ENCODE assay signal across 24 mouse cellular contexts in the genomic region with DNA sequence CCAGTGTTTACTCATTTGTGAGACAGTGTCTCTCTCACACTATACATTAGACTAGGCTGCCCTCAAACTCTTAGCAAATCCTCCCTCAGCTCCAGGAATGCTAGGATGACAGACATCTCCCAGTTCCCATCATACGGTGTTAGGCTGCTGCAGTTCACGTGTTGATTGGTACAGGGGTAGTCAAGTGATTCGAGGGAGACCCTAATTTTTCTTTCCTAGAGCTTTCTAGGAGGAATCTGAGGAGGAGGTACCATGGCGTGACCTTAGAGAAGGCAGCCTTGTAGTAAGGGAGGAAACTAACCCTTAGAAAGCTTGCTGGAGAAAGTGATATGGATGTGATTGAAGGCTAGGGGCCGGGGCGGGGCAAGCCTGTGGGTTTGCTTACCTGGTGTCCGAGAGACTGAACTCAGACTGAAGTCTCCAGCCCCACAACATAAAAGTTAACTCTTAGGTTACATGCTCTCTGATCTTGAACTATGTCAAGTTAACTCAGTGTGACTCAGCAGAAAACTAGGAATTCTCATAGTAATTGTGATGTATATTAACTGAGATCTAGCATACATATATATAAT. TPM values are rescaled to one million over a fixed set of nuclear protein-coding genes. Genes with fewer than 3 reads are reported as not detected.
DNase-seq lines count a peak whose midpoint lies in the region; ATAC-seq and TF ChIP-seq lines count a peak whose summit lies in the region.
"Had no signal": no experiment of that assay in that cellular context is flagged by ENCODE, and none has a peak within 500 bp of the region (broad histone marks: within the 10 kb centered on the region; RNA-seq: fewer than 3 reads in every experiment).

No protein-coding gene starts in this region.

- no peaks in the 10 kb centered on the region for H3K27me3 ChIP-seq in kidney, embryonic 16.5 days (ENCODE audit: insufficient read depth, low read length)
- no peaks in the 10 kb centered on the region for H3K27me3 ChIP-seq in G1E (ENCODE audit: insufficient read depth, low read length)
- no peaks in the 10 kb centered on the region for H3K27me3 ChIP-seq in stomach, embryonic 16.5 days (ENCODE audit: control insufficient read depth, insufficient read depth, low read length)
- no peaks in the 10 kb centered on the region for H3K27me3 ChIP-seq in heart, embryonic 12.5 days (replicated peaks)
- H3K27me3 ChIP-seq: limb, embryonic 12.5 days; midbrain, embryonic 13.5 days had no signal

- no peak overlapping the region for H3K4me3 ChIP-seq in kidney, embryonic 16.5 days (ENCODE audit: low read length)
- no peak overlapping the region for H3K4me3 ChIP-seq in G1E (ENCODE audit: low read depth, low read length)
- no peak overlapping the region for H3K4me3 ChIP-seq in stomach, embryonic 16.5 days (replicated peaks; ENCODE audit: low read length)
- H3K4me3 ChIP-seq in heart, embryonic 12.5 days = no peak overlapping the region
- H3K4me3 ChIP-seq: gastrocnemius, adult 2 months; heart, embryonic 10.5 days; hindbrain, embryonic 10.5 days; limb, embryonic 12.5 days; midbrain, embryonic 13.5 days had no signal

- TF ChIP-seq CTCF in G1E (IDR thresholded peaks at IDR 0.05; ENCODE audit: low read depth, low read length) = no peak

- peak; percentile 71 for ATAC-seq in kidney, embryonic 16.5 days (ENCODE audit: low FRiP score, low TSS enrichment)
- ATAC-seq in G1E (ENCODE audit: extremely low read depth, insufficient number of reproducible peaks, low FRiP score, poor library complexity, severe bottlenecking) = 0 out of 2 replicates have a peak, but pooled peaks have one; percentile 23
- peak; percentile 34; the same call in 1 of the 2 replicates for ATAC-seq in erythroid progenitor cell, adult 5-6 weeks (replicated peaks; ENCODE audit: low FRiP score, poor library complexity, severe bottlenecking)
- peak; percentile 44; the same call in 1 of the 2 replicates for ATAC-seq in stomach, embryonic 16.5 days (ENCODE audit: insufficient read depth, low FRiP score)
- no peak for ATAC-seq in heart, embryonic 12.5 days (ENCODE audit: insufficient number of reproducible peaks, low FRiP score)
- ATAC-seq: forebrain, embryonic 14.5 days; hindbrain, postnatal 0 days; midbrain, embryonic 13.5 days had no signal

- peaks cover 12% of the 10 kb centered on the region for H3K4me1 ChIP-seq in kidney, embryonic 16.5 days (ENCODE audit: insufficient read depth, low read length)
- peaks cover 50% of the 10 kb centered on the region for H3K4me1 ChIP-seq in G1E (ENCODE audit: insufficient read depth, low read depth, low read length)
- peaks cover 12% of the 10 kb centered on the region for H3K4me1 ChIP-seq in stomach, embryonic 16.5 days (ENCODE audit: control insufficient read depth, insufficient read depth, low read length)
- H3K4me1 ChIP-seq in heart, embryonic 12.5 days (replicated peaks) = peaks cover 39% of the 10 kb centered on the region
- H3K4me1 ChIP-seq: midbrain, embryonic 13.5 days had no signal

- 53% methylated on average over 7 of the region's 7 CpGs for WGBS in kidney, embryonic 16.5 days
- WGBS in stomach, embryonic 16.5 days = 58% methylated on average over 7 of the region's 7 CpGs
- WGBS in heart, embryonic 12.5 days = 72% methylated on average over 7 of the region's 7 CpGs

- 0 out of 2 replicates have a peak, but pooled peaks cover 2% of the 10 kb centered on the region for H3K36me3 ChIP-seq in kidney, embryonic 16.5 days (ENCODE audit: insufficient read depth, low read length)
- peaks cover 15% of the 10 kb centered on the region for H3K36me3 ChIP-seq in G1E (replicated peaks)
- no peaks in the 10 kb centered on the region for H3K36me3 ChIP-seq in stomach, embryonic 16.5 days (ENCODE audit: control insufficient read depth, insufficient read depth, low read length)
- 0 out of 2 replicates have a peak, but pooled peaks cover 3% of the 10 kb centered on the region for H3K36me3 ChIP-seq in heart, embryonic 12.5 days
- H3K36me3 ChIP-seq: heart, embryonic 10.5 days; midbrain, embryonic 13.5 days had no signal

- no peak overlapping the region for H3K9ac ChIP-seq in kidney, embryonic 16.5 days (replicated peaks; ENCODE audit: low read length)
- no peak overlapping the region for H3K9ac ChIP-seq in stomach, embryonic 16.5 days (ENCODE audit: low read length)
- H3K9ac ChIP-seq in heart, embryonic 12.5 days = no peak overlapping the region
- H3K9ac ChIP-seq: limb, embryonic 12.5 days; midbrain, embryonic 13.5 days had no signal

- H3K4me2 ChIP-seq in kidney, embryonic 16.5 days (replicated peaks; ENCODE audit: low read depth, low read length) = no peak overlapping the region
- no peak overlapping the region for H3K4me2 ChIP-seq in stomach, embryonic 16.5 days (ENCODE audit: low read depth, low read length)
- H3K4me2 ChIP-seq in heart, embryonic 12.5 days = no peak overlapping the region
- H3K4me2 ChIP-seq: limb, embryonic 12.5 days; midbrain, embryonic 13.5 days had no signal

- H3K27ac ChIP-seq in kidney, embryonic 16.5 days (ENCODE audit: low read length) = no peak overlapping the region; the same call in 1 of the 2 replicates
- no peak overlapping the region for H3K27ac ChIP-seq in stomach, embryonic 16.5 days (ENCODE audit: low read length)
- no peak overlapping the region for H3K27ac ChIP-seq in heart, embryonic 12.5 days (ENCODE audit: poor library complexity, severe bottlenecking)
- H3K27ac ChIP-seq: gastrocnemius, adult 2 months; heart, embryonic 10.5 days; hindbrain, embryonic 10.5 days; hindbrain, postnatal 0 days; limb, embryonic 12.5 days; midbrain, embryonic 13.5 days had no signal

- H3K9me3 ChIP-seq in kidney, embryonic 16.5 days (ENCODE audit: low read length) = no peaks in the 10 kb centered on the region
- H3K9me3 ChIP-seq in G1E (replicated peaks) = no peaks in the 10 kb centered on the region
- H3K9me3 ChIP-seq in stomach, embryonic 16.5 days (replicated peaks; ENCODE audit: control insufficient read depth, low read length) = no peaks in the 10 kb centered on the region
- no peaks in the 10 kb centered on the region for H3K9me3 ChIP-seq in heart, embryonic 12.5 days (replicated peaks)
- H3K9me3 ChIP-seq: heart, embryonic 10.5 days; hindbrain, embryonic 10.5 days; limb, embryonic 12.5 days; midbrain, embryonic 13.5 days had no signal

- DNase-seq in kidney, adult 11 months = no peak
- DNase-seq in G1E (ENCODE audit: low spot score) = no peak
- DNase-seq in gastrocnemius, adult 8-10 months (ENCODE audit: low spot score in 2 of 2) = no peak
- DNase-seq: adrenal gland, postnatal 14 days; B cell, adult 2 months; cerebellum, adult 2 months; cerebellum, postnatal 25 days; gastrocnemius, adult 2 months; kidney, adult 9 months; layer of hippocampus, postnatal 36 days; lung, adult 18-20 months; lung, postnatal 10 days; right cerebral cortex, postnatal 14 days; thymus, postnatal 14 days had no signal

RNA-seq across cellular contexts. Expression of a gene that starts 15.8 kb away (rescaled TPM):
- 50.3 and 54.5 TPM in 2 replicates for polyA plus RNA-seq in kidney, embryonic 16.5 days (2015; fragmentation: Nextera tagmentation; extraction: Ambion mirVana)
- total RNA-seq in G1E (2014; fragmentation: Nextera tagmentation) (64.4 and 86.9 TPM in 2 replicates), G1E (2017) (81.3 and 85.5 TPM in 2 replicates)
- 11.8 and 14.3 TPM in 2 replicates for polyA plus RNA-seq in G1E (2012)
- 43.2 and 55.3 TPM in 2 replicates for total RNA-seq in erythroid progenitor cell, adult 5-6 weeks (2015; ENCODE audit: low replicate concordance)
- 42.9 and 44.8 TPM in 2 replicates for total RNA-seq in erythroid progenitor cell, adult 5-6 weeks (2017; ENCODE audit: low replicate concordance)
- 36.8 and 37.9 TPM in 2 replicates for polyA plus RNA-seq in stomach, embryonic 16.5 days (2015; fragmentation: Nextera tagmentation; extraction: Ambion mirVana)
- 37.4 and 38.8 TPM in 2 replicates for polyA plus RNA-seq in heart, embryonic 12.5 days (2016; fragmentation: Nextera tagmentation; extraction: Ambion mirVana)
- total RNA-seq in gastrocnemius, adult 8-10 months (2022) = 10 to 100 TPM; 14.1 to 19.3 (median 14.8) TPM
